Mouse (Mus musculus): Measurements from ENCODE around the gene Cisd1. TPM values are rescaled to one million over a fixed set of nuclear protein-coding genes. Genes with fewer than 3 reads are reported as not detected.

The Cisd1 gene
- polyA plus RNA-seq, 1 experiment from 2014 or later: 137 TPM

- WGBS: 96% methylated on average over 6 of the region's 6 CpGs
- H3K9me3 ChIP-seq (ENCODE audit: control insufficient read depth, low read length): no peaks in the 10 kb centered on the region
- no peak for ATAC-seq (ENCODE audit: insufficient read depth, low FRiP score, low TSS enrichment)
Measured at GRCm38 (mm10) chr10:71376014-71376413, 31.3 kb upstream of the Cisd1 start.

GRCm38 (mm10) chr10:71373706-71374105, 29.0 kb upstream of the Cisd1 start:
- Histone ChIP-seq H3K4me2 (ENCODE audit: low read depth) (no peak overlapping the region), H3K9me3 (ENCODE audit: control insufficient read depth, low read length) (no peaks in the 10 kb centered on the region), H3K36me3 (ENCODE audit: control insufficient read depth, insufficient read depth, low read length) (no peaks in the 10 kb centered on the region), H3K4me1 (ENCODE audit: control insufficient read depth, insufficient read depth, low read length) (no peaks in the 10 kb centered on the region), H3K27ac (ENCODE audit: low read depth, low read length) (no peak overlapping the region), H3K4me3 (ENCODE audit: low read depth, low read length) (no peak overlapping the region), H3K27me3 (ENCODE audit: control insufficient read depth, insufficient read depth, low read length) (no peaks in the 10 kb centered on the region), H3K9ac (ENCODE audit: low read length) (no peak overlapping the region)
- no peak for DNase-seq (ENCODE audit: low spot score)
- 93% methylated on average over 11 of the region's 11 CpGs for WGBS
- no peak for ATAC-seq (ENCODE audit: insufficient read depth, low FRiP score, low TSS enrichment)

More at GRCm38 (mm10) chr10:71376014-71376413, 31.3 kb upstream of the Cisd1 start:
- H3K4me3 ChIP-seq (ENCODE audit: low read depth, low read length): no peak overlapping the region
- H3K9ac ChIP-seq (ENCODE audit: low read length): no peak overlapping the region
- no peak for DNase-seq (ENCODE audit: low spot score)
- no peak overlapping the region for H3K27ac ChIP-seq (ENCODE audit: low read depth, low read length)
- H3K27me3 ChIP-seq (ENCODE audit: control insufficient read depth, insufficient read depth, low read length): no peaks in the 10 kb centered on the region
- no peaks in the 10 kb centered on the region for H3K4me1 ChIP-seq (ENCODE audit: control insufficient read depth, insufficient read depth, low read length)
- no peaks in the 10 kb centered on the region; the same call in 1 of the 2 replicates for H3K36me3 ChIP-seq (ENCODE audit: control insufficient read depth, insufficient read depth, low read length)
- no peak overlapping the region for H3K4me2 ChIP-seq (ENCODE audit: low read depth)

GRCm38 (mm10) chr10:71371881-71372280, 27.1 kb upstream of the Cisd1 start:
- no peak for ATAC-seq (ENCODE audit: insufficient read depth, low FRiP score, low TSS enrichment)
- Histone ChIP-seq H3K27ac (ENCODE audit: low read depth, low read length) (no peak overlapping the region), H3K9ac (ENCODE audit: low read length) (no peak overlapping the region)

GRCm38 (mm10) chr10:71369466-71369865, 24.7 kb upstream of the Cisd1 start:
- Histone ChIP-seq H3K9ac (ENCODE audit: low read length) (no peak overlapping the region), H3K9me3 (ENCODE audit: control insufficient read depth, low read length) (no peaks in the 10 kb centered on the region), H3K4me2 (ENCODE audit: low read depth) (no peak overlapping the region), H3K4me3 (ENCODE audit: low read depth, low read length) (no peak overlapping the region), H3K27me3 (ENCODE audit: control insufficient read depth, insufficient read depth, low read length) (no peaks in the 10 kb centered on the region), H3K27ac (ENCODE audit: low read depth, low read length) (no peak overlapping the region), H3K4me1 (ENCODE audit: control insufficient read depth, insufficient read depth, low read length) (no peaks in the 10 kb centered on the region), H3K36me3 (ENCODE audit: control insufficient read depth, insufficient read depth, low read length) (no peaks in the 10 kb centered on the region)
- DNase-seq (ENCODE audit: low spot score) (no peak), ATAC-seq (ENCODE audit: insufficient read depth, low FRiP score, low TSS enrichment) (no peak)
- WGBS: 92% methylated on average over 3 of the region's 3 CpGs

More at GRCm38 (mm10) chr10:71371881-71372280, 27.1 kb upstream of the Cisd1 start:
- Histone ChIP-seq H3K9me3 (ENCODE audit: control insufficient read depth, low read length) (no peaks in the 10 kb centered on the region), H3K4me1 (ENCODE audit: control insufficient read depth, insufficient read depth, low read length) (no peaks in the 10 kb centered on the region), H3K27me3 (ENCODE audit: control insufficient read depth, insufficient read depth, low read length) (no peaks in the 10 kb centered on the region), H3K4me3 (ENCODE audit: low read depth, low read length) (no peak overlapping the region), H3K36me3 (ENCODE audit: control insufficient read depth, insufficient read depth, low read length) (no peaks in the 10 kb centered on the region), H3K4me2 (ENCODE audit: low read depth) (no peak overlapping the region)
- DNase-seq (ENCODE audit: low spot score): no peak
- WGBS: 89% methylated on average over 6 of the region's 6 CpGs

GRCm38 (mm10) chr10:71368128-71368940, 23.6 kb upstream of the Cisd1 start:
- H3K9me3 ChIP-seq (ENCODE audit: control insufficient read depth, low read length): no peaks in the 10 kb centered on the region
- no peaks in the 10 kb centered on the region for H3K36me3 ChIP-seq (ENCODE audit: control insufficient read depth, insufficient read depth, low read length)
- H3K4me3 ChIP-seq (ENCODE audit: low read depth, low read length): no peak overlapping the region
- no peak overlapping the region for H3K27ac ChIP-seq (ENCODE audit: low read depth, low read length)
- no peaks in the 10 kb centered on the region for H3K27me3 ChIP-seq (ENCODE audit: control insufficient read depth, insufficient read depth, low read length)
- no peak overlapping the region for H3K9ac ChIP-seq (ENCODE audit: low read length)
- H3K4me1 ChIP-seq (ENCODE audit: control insufficient read depth, insufficient read depth, low read length): no peaks in the 10 kb centered on the region
- ATAC-seq (ENCODE audit: insufficient read depth, low FRiP score, low TSS enrichment): no peak
- no peak for DNase-seq (ENCODE audit: low spot score)
- WGBS: 94% methylated on average over 16 of the region's 16 CpGs
- no peak overlapping the region for H3K4me2 ChIP-seq (ENCODE audit: low read depth)

GRCm38 (mm10) chr10:71363858-71364257, 19.1 kb upstream of the Cisd1 start:
- H3K4me1 ChIP-seq (ENCODE audit: control insufficient read depth, insufficient read depth, low read length): 0 out of 2 replicates have a peak, but pooled peaks cover 3% of the 10 kb centered on the region
- H3K9ac ChIP-seq (ENCODE audit: low read length): no peak overlapping the region
- 95% methylated on average over 10 of the region's 10 CpGs for WGBS
- no peaks in the 10 kb centered on the region for H3K9me3 ChIP-seq (ENCODE audit: control insufficient read depth, low read length)
- H3K27ac ChIP-seq (ENCODE audit: low read depth, low read length): no peak overlapping the region
- no peak for ATAC-seq (ENCODE audit: insufficient read depth, low FRiP score, low TSS enrichment)
- H3K4me3 ChIP-seq (ENCODE audit: low read depth, low read length): no peak overlapping the region
- DNase-seq (ENCODE audit: low spot score): no peak
- no peak overlapping the region for H3K4me2 ChIP-seq (ENCODE audit: low read depth)
- no peaks in the 10 kb centered on the region for H3K36me3 ChIP-seq (ENCODE audit: control insufficient read depth, insufficient read depth, low read length)
- no peaks in the 10 kb centered on the region for H3K27me3 ChIP-seq (ENCODE audit: control insufficient read depth, insufficient read depth, low read length)

- 91% methylated on average over 8 of the region's 8 CpGs for WGBS
Measured at GRCm38 (mm10) chr10:71363440-71363839, 18.7 kb upstream of the Cisd1 start.

GRCm38 (mm10) chr10:71361836-71362562, 17.2 kb upstream of the Cisd1 start:
- Histone ChIP-seq H3K9me3 (ENCODE audit: control insufficient read depth, low read length) (no peaks in the 10 kb centered on the region), H3K4me2 (ENCODE audit: low read depth) (no peak overlapping the region), H3K9ac (ENCODE audit: low read length) (no peak overlapping the region), H3K4me1 (ENCODE audit: control insufficient read depth, insufficient read depth, low read length) (0 out of 2 replicates have a peak, but pooled peaks cover 3% of the 10 kb centered on the region), H3K4me3 (ENCODE audit: low read depth, low read length) (no peak overlapping the region), H3K27ac (ENCODE audit: low read depth, low read length) (no peak overlapping the region), H3K36me3 (ENCODE audit: control insufficient read depth, insufficient read depth, low read length) (no peaks in the 10 kb centered on the region), H3K27me3 (ENCODE audit: control insufficient read depth, insufficient read depth, low read length) (no peaks in the 10 kb centered on the region)
- WGBS: 24% methylated on average over 18 of the region's 18 CpGs
- ATAC-seq (ENCODE audit: insufficient read depth, low FRiP score, low TSS enrichment) (no peak), DNase-seq (ENCODE audit: low spot score) (peak; percentile 22)

More at GRCm38 (mm10) chr10:71363440-71363839, 18.7 kb upstream of the Cisd1 start:
- no peak overlapping the region for H3K4me3 ChIP-seq (ENCODE audit: low read depth, low read length)
- H3K36me3 ChIP-seq (ENCODE audit: control insufficient read depth, insufficient read depth, low read length): no peaks in the 10 kb centered on the region
- H3K27me3 ChIP-seq (ENCODE audit: control insufficient read depth, insufficient read depth, low read length): no peaks in the 10 kb centered on the region
- H3K4me2 ChIP-seq (ENCODE audit: low read depth): no peak overlapping the region
- H3K9ac ChIP-seq (ENCODE audit: low read length): no peak overlapping the region
- no peak overlapping the region for H3K27ac ChIP-seq (ENCODE audit: low read depth, low read length)
- ATAC-seq (ENCODE audit: insufficient read depth, low FRiP score, low TSS enrichment) (no peak), DNase-seq (ENCODE audit: low spot score) (no peak)
- H3K9me3 ChIP-seq (ENCODE audit: control insufficient read depth, low read length): no peaks in the 10 kb centered on the region
- 0 out of 2 replicates have a peak, but pooled peaks cover 3% of the 10 kb centered on the region for H3K4me1 ChIP-seq (ENCODE audit: control insufficient read depth, insufficient read depth, low read length)
